Mouse (Mus musculus): ENCODE measurements around the gene Ric8b. TPM values are rescaled to one million over a fixed set of nuclear protein-coding genes. Genes with fewer than 3 reads are reported as not detected.
A peak's percentile ranks its signal among the peaks of the same experiment; 100 is the strongest.

The Ric8b gene
- total RNA-seq (2021) (10 to 100 TPM; 36.5 to 42.1 TPM), polyA plus RNA-seq (2012; rRNA removed) (20.5 and 34.6 TPM in 2 replicates)
- long read RNA-seq, transcript Ric8b-202 (9 exons, 2,909 nt): major isoform, 12 of 29 reads
- long read RNA-seq, transcript Ric8b-201 (10 exons, 3,069 nt): minor isoform, 5 of 29 reads
- long read RNA-seq, partial matches to known transcripts: 0 of 29 reads
- long read RNA-seq, other reads (novel, unspliced or antisense): 8 of 29 reads

- peaks cover 1% of the 10 kb centered on the region; the same call in 1 of the 2 replicates for H3K4me1 ChIP-seq (ENCODE audit: control insufficient read depth, insufficient read depth, low read length)
- peak within 1 kb of the TSS; percentile 99 for H3K27ac ChIP-seq
- peaks cover 1% of the 10 kb centered on the region; the same call in 1 of the 2 replicates for H3K79me2 ChIP-seq (replicated peaks; ENCODE audit: control insufficient read depth, insufficient read depth, low read length)
- DNase-seq: peak; percentile 97 to 99
- WGBS: under 1% methylated on average over 48 of the region's 51 CpGs
- peaks cover 12% of the 10 kb centered on the region for H3K36me3 ChIP-seq (ENCODE audit: control insufficient read depth, insufficient read depth, low read length)
- TF ChIP-seq CTCF (IDR thresholded peaks at IDR 0.05): peak; percentile 29
- peak; percentile 44; the same call in 1 of the 2 replicates for TF ChIP-seq EP300 (IDR thresholded peaks at IDR 0.05; ENCODE audit: insufficient read depth, low read depth, low read length)
- TF ChIP-seq POLR2A (IDR thresholded peaks at IDR 0.05; ENCODE audit: insufficient read depth, low read depth, low read length): peak; percentile 63; the same call in 1 of the 2 replicates
- H3K4me3 ChIP-seq: peak within 1 kb of the TSS; percentile 94
- H3K9ac ChIP-seq (ENCODE audit: low read depth, low read length): peak within 1 kb of the TSS; percentile 81
- intact Hi-C loops (cut with DNase I): loop anchor here (2.0 to 10.0 kb wide), 3 partner anchors 52 to 186 kb away; partner anchors contain the start of genes Fhl4 and Tmem263
- no peaks in the 10 kb centered on the region for H3K27me3 ChIP-seq (ENCODE audit: control insufficient read depth, insufficient read depth, low read length)
These were observed at the start of gene Ric8b for GRCm38 (mm10) chr10:84916810-84917730. TSS of gene Ric8b (plus strand) at chr10:84917616.

GRCm38 (mm10) chr10:84871285-84871684 lies 46.1 kb upstream of the Ric8b start:
- H3K36me3 ChIP-seq (ENCODE audit: control insufficient read depth, insufficient read depth, low read length): no peaks in the 10 kb centered on the region
- H3K4me1 ChIP-seq (ENCODE audit: control insufficient read depth, insufficient read depth, low read length): no peaks in the 10 kb centered on the region
- H3K4me3 ChIP-seq: no peak overlapping the region
- H3K27ac ChIP-seq: no peak overlapping the region
- DNase-seq: no peak
- 84% methylated on average over 12 of the region's 12 CpGs for WGBS
- H3K9ac ChIP-seq (ENCODE audit: low read depth, low read length): no peak overlapping the region
- intact Hi-C loops (cut with DNase I): no loop called here
- H3K79me2 ChIP-seq (replicated peaks; ENCODE audit: control insufficient read depth, insufficient read depth, low read length): no peaks in the 10 kb centered on the region
- H3K27me3 ChIP-seq (ENCODE audit: control insufficient read depth, insufficient read depth, low read length): no peaks in the 10 kb centered on the region
- no peak for TF ChIP-seq CTCF (IDR thresholded peaks at IDR 0.05)
- no peak for TF ChIP-seq EP300 (IDR thresholded peaks at IDR 0.05; ENCODE audit: insufficient read depth, low read depth, low read length)
- no peak for TF ChIP-seq POLR2A (IDR thresholded peaks at IDR 0.05; ENCODE audit: insufficient read depth, low read depth, low read length)

GRCm38 (mm10) chr10:84871921-84872320 lies 45.5 kb upstream of the Ric8b start:
- no peaks in the 10 kb centered on the region for H3K79me2 ChIP-seq (replicated peaks; ENCODE audit: control insufficient read depth, insufficient read depth, low read length)
- no peak overlapping the region for H3K27ac ChIP-seq
- no peak overlapping the region for H3K9ac ChIP-seq (ENCODE audit: low read depth, low read length)
- intact Hi-C loops (cut with DNase I): no loop called here
- no peaks in the 10 kb centered on the region for H3K4me1 ChIP-seq (ENCODE audit: control insufficient read depth, insufficient read depth, low read length)
- WGBS: 80% methylated on average over 4 of the region's 4 CpGs
- no peaks in the 10 kb centered on the region for H3K36me3 ChIP-seq (ENCODE audit: control insufficient read depth, insufficient read depth, low read length)
- TF ChIP-seq CTCF (IDR thresholded peaks at IDR 0.05): no peak
- no peak for TF ChIP-seq POLR2A (IDR thresholded peaks at IDR 0.05; ENCODE audit: insufficient read depth, low read depth, low read length)
- no peak for TF ChIP-seq EP300 (IDR thresholded peaks at IDR 0.05; ENCODE audit: insufficient read depth, low read depth, low read length)
- H3K4me3 ChIP-seq: no peak overlapping the region
- no peak for DNase-seq
- no peaks in the 10 kb centered on the region for H3K27me3 ChIP-seq (ENCODE audit: control insufficient read depth, insufficient read depth, low read length)

- 80% methylated on average over 9 of the region's 9 CpGs for WGBS
- TF ChIP-seq EP300 (IDR thresholded peaks at IDR 0.05; ENCODE audit: insufficient read depth, low read depth, low read length): no peak
- no peak for TF ChIP-seq CTCF (IDR thresholded peaks at IDR 0.05)
- TF ChIP-seq POLR2A (IDR thresholded peaks at IDR 0.05; ENCODE audit: insufficient read depth, low read depth, low read length): no peak
- intact Hi-C loops (cut with DNase I): no loop called here
These were observed 37.4 kb upstream of the Ric8b start for GRCm38 (mm10) chr10:84879823-84880571.

GRCm38 (mm10) chr10:84882528-84882927 lies 34.9 kb upstream of the Ric8b start:
- TF ChIP-seq POLR2A (IDR thresholded peaks at IDR 0.05; ENCODE audit: insufficient read depth, low read depth, low read length): no peak
- no peak for TF ChIP-seq CTCF (IDR thresholded peaks at IDR 0.05)
- TF ChIP-seq EP300 (IDR thresholded peaks at IDR 0.05; ENCODE audit: insufficient read depth, low read depth, low read length): no peak
- Histone ChIP-seq H3K4me3 (no peak overlapping the region), H3K27ac (no peak overlapping the region), H3K9ac (ENCODE audit: low read depth, low read length) (no peak overlapping the region), H3K27me3 (ENCODE audit: control insufficient read depth, insufficient read depth, low read length) (no peaks in the 10 kb centered on the region), H3K79me2 (replicated peaks; ENCODE audit: control insufficient read depth, insufficient read depth, low read length) (no peaks in the 10 kb centered on the region), H3K36me3 (ENCODE audit: control insufficient read depth, insufficient read depth, low read length) (no peaks in the 10 kb centered on the region), H3K4me1 (ENCODE audit: control insufficient read depth, insufficient read depth, low read length) (peaks cover 1% of the 10 kb centered on the region)
- no peak for DNase-seq
- intact Hi-C loops (cut with DNase I): no loop called here
- 67% methylated on average over 2 of the region's 2 CpGs for WGBS

More at GRCm38 (mm10) chr10:84879823-84880571, 37.4 kb upstream of the Ric8b start:
- no peak overlapping the region for H3K27ac ChIP-seq
- no peaks in the 10 kb centered on the region for H3K4me1 ChIP-seq (ENCODE audit: control insufficient read depth, insufficient read depth, low read length)
- H3K36me3 ChIP-seq (ENCODE audit: control insufficient read depth, insufficient read depth, low read length): no peaks in the 10 kb centered on the region
- no peak for DNase-seq
- no peak overlapping the region for H3K9ac ChIP-seq (ENCODE audit: low read depth, low read length)
- no peaks in the 10 kb centered on the region for H3K79me2 ChIP-seq (replicated peaks; ENCODE audit: control insufficient read depth, insufficient read depth, low read length)
- H3K4me3 ChIP-seq: no peak overlapping the region
- H3K27me3 ChIP-seq (ENCODE audit: control insufficient read depth, insufficient read depth, low read length): no peaks in the 10 kb centered on the region

Data from heart, adult 2 months (tissue).